Comparison of ENCODE assay signal across 8 mouse cellular contexts in the genomic region with DNA sequence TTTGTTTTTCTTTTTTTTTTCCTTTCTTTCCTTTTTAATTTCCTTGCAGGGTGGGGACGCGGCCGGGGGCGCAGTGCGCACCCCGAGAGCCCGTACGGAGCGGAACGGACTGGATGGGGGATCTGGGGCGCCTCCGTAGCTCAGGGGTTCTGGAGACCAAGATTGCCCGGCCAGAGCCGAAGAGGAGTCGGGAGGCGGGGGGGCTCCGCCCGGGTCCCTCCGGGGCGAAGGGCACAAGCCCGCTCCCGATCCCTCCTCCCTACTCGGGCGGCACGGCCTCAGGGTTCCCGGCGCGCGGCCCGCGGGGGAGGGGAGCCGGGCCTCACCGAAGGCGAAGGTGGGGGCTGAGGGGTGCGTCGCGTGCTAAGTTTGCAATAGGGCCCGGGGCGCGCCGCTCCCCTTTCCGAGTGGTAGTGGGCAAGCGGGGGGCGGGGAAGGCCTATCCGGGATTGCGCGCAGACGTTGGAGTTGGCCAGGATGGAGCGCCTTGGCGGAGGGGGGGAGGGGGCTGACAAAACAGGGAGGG. TPM values are rescaled to one million over a fixed set of nuclear protein-coding genes. Genes with fewer than 3 reads are reported as not detected.
A peak's percentile ranks its signal among the peaks of the same experiment; 100 is the strongest.
DNase-seq lines count a peak whose midpoint lies in the region; ATAC-seq lines count a peak whose summit lies in the region.

No protein-coding gene starts in this region.

- peak; percentile 76 for DNase-seq in right cerebral cortex, adult 18-20 months
- DNase-seq in right cerebral cortex, postnatal 36 days (ENCODE audit: low spot score in 2 of 2), result no peak
- DNase-seq in cerebellum, adult 9-10 months, result peak; percentile 91
- peak; percentile 89 for DNase-seq in gastrocnemius, postnatal 25 days
- peak; percentile 90 for DNase-seq in thymus, postnatal 14 days

- H3K27me3 ChIP-seq in intestine, embryonic 15.5 days (replicated peaks), result peaks cover 9% of the 10 kb centered on the region; the same call in 1 of the 2 replicates
- no peaks in the 10 kb centered on the region for H3K27me3 ChIP-seq in liver, embryonic 12.5 days (replicated peaks)
- peaks cover 17% of the 10 kb centered on the region for H3K27me3 ChIP-seq in neural tube, embryonic 14.5 days (ENCODE audit: control insufficient read depth, insufficient read depth, low read length)

- H3K27ac ChIP-seq in intestine, embryonic 15.5 days, result peak overlapping the region; percentile 97
- H3K27ac ChIP-seq in liver, embryonic 12.5 days, result peak overlapping the region; percentile 99
- peak overlapping the region; percentile 97 for H3K27ac ChIP-seq in neural tube, embryonic 14.5 days (ENCODE audit: low read depth, low read length)

- peak overlapping the region; percentile 79 for H3K9ac ChIP-seq in intestine, embryonic 15.5 days
- peak overlapping the region; percentile 99 for H3K9ac ChIP-seq in liver, embryonic 12.5 days
- peak overlapping the region; percentile 92 for H3K9ac ChIP-seq in neural tube, embryonic 14.5 days (replicated peaks; ENCODE audit: low read depth, low read length)

- H3K9me3 ChIP-seq in intestine, embryonic 15.5 days, result no peaks in the 10 kb centered on the region
- no peaks in the 10 kb centered on the region for H3K9me3 ChIP-seq in liver, embryonic 12.5 days (replicated peaks)
- H3K9me3 ChIP-seq in neural tube, embryonic 14.5 days (ENCODE audit: control insufficient read depth, low read length), result no peaks in the 10 kb centered on the region

- peak overlapping the region; percentile 91 for H3K4me2 ChIP-seq in intestine, embryonic 15.5 days (replicated peaks)
- peak overlapping the region; percentile 94 for H3K4me2 ChIP-seq in liver, embryonic 12.5 days
- peak overlapping the region; percentile 99 for H3K4me2 ChIP-seq in neural tube, embryonic 14.5 days (ENCODE audit: low read depth, low read length)

- under 1% methylated on average over 47 of the region's 50 CpGs for WGBS in intestine, embryonic 15.5 days
- WGBS in liver, embryonic 12.5 days (ENCODE audit: insufficient replicate concordance), result 1% methylated on average over 45 of the region's 50 CpGs
- WGBS in neural tube, embryonic 14.5 days, result 1% methylated on average over 42 of the region's 50 CpGs

- ATAC-seq in intestine, embryonic 15.5 days, result peak; percentile 15
- no peak for ATAC-seq in liver, embryonic 12.5 days
- ATAC-seq in neural tube, embryonic 14.5 days (ENCODE audit: low read depth), result peak; percentile 44

- H3K4me1 ChIP-seq in intestine, embryonic 15.5 days (replicated peaks), result peaks cover 47% of the 10 kb centered on the region
- H3K4me1 ChIP-seq in liver, embryonic 12.5 days, result peaks cover 63% of the 10 kb centered on the region
- peaks cover 42% of the 10 kb centered on the region for H3K4me1 ChIP-seq in neural tube, embryonic 14.5 days (ENCODE audit: control insufficient read depth, insufficient read depth, low read length)

- peak overlapping the region; percentile 67 for H3K4me3 ChIP-seq in intestine, embryonic 15.5 days (replicated peaks)
- H3K4me3 ChIP-seq in liver, embryonic 12.5 days, result peak overlapping the region; percentile 99
- H3K4me3 ChIP-seq in neural tube, embryonic 14.5 days (ENCODE audit: low read depth, low read length), result peak overlapping the region; percentile 85

- H3K36me3 ChIP-seq in intestine, embryonic 15.5 days, result no peaks in the 10 kb centered on the region
- H3K36me3 ChIP-seq in liver, embryonic 12.5 days, result peaks cover 34% of the 10 kb centered on the region
- H3K36me3 ChIP-seq in neural tube, embryonic 14.5 days (ENCODE audit: control insufficient read depth, insufficient read depth, low read length), result no peaks in the 10 kb centered on the region

RNA-seq across cellular contexts. Expression of a gene that starts 1.7 kb away (rescaled TPM):
- total RNA-seq in gastrocnemius, postnatal 25 days (2021), result 10 to 100 TPM; 21.4 to 22.3 TPM
- polyA plus RNA-seq in intestine, embryonic 15.5 days (2015; fragmentation: Nextera tagmentation; extraction: Ambion mirVana), result 52.5 and 53.0 TPM in 2 replicates
- polyA plus RNA-seq in liver, embryonic 12.5 days (2016; fragmentation: Nextera tagmentation; extraction: Ambion mirVana), result 74.0 and 76.0 TPM in 2 replicates
- 11.0 and 12.6 TPM in 2 replicates for polyA plus RNA-seq in neural tube, embryonic 14.5 days (2014; fragmentation: Nextera tagmentation; extraction: Ambion mirVana)

RNA-seq across cellular contexts. Expression of a gene that starts 31.0 kb away (rescaled TPM):
- 10 to 100 TPM; 11.7 to 14.2 TPM for total RNA-seq in gastrocnemius, postnatal 25 days (2021)
- 47.2 and 58.4 TPM in 2 replicates for polyA plus RNA-seq in intestine, embryonic 15.5 days (2015; fragmentation: Nextera tagmentation; extraction: Ambion mirVana)
- 28.9 and 29.7 TPM in 2 replicates for polyA plus RNA-seq in liver, embryonic 12.5 days (2016; fragmentation: Nextera tagmentation; extraction: Ambion mirVana)
- polyA plus RNA-seq in neural tube, embryonic 14.5 days (2014; fragmentation: Nextera tagmentation; extraction: Ambion mirVana), result 48.4 and 51.4 TPM in 2 replicates

RNA-seq across cellular contexts. Expression of a gene that starts 31.1 kb away (rescaled TPM):
- 100 to 1,000 TPM; 149 to 161 TPM for total RNA-seq in gastrocnemius, postnatal 25 days (2021)
- 190 and 208 TPM in 2 replicates for polyA plus RNA-seq in intestine, embryonic 15.5 days (2015; fragmentation: Nextera tagmentation; extraction: Ambion mirVana)
- 167 and 168 TPM in 2 replicates for polyA plus RNA-seq in liver, embryonic 12.5 days (2016; fragmentation: Nextera tagmentation; extraction: Ambion mirVana)
- 219 and 228 TPM in 2 replicates for polyA plus RNA-seq in neural tube, embryonic 14.5 days (2014; fragmentation: Nextera tagmentation; extraction: Ambion mirVana)

RNA-seq across cellular contexts. Expression of a gene that starts 38.1 kb away (rescaled TPM):
- total RNA-seq in gastrocnemius, postnatal 25 days (2021), result under 1 TPM; 0.10 to 0.83 TPM
- 48.2 and 57.8 TPM in 2 replicates for polyA plus RNA-seq in intestine, embryonic 15.5 days (2015; fragmentation: Nextera tagmentation; extraction: Ambion mirVana)
- 17.3 and 17.8 TPM in 2 replicates for polyA plus RNA-seq in liver, embryonic 12.5 days (2016; fragmentation: Nextera tagmentation; extraction: Ambion mirVana)
- 0.15 and 0.61 TPM in 2 replicates for polyA plus RNA-seq in neural tube, embryonic 14.5 days (2014; fragmentation: Nextera tagmentation; extraction: Ambion mirVana)

RNA-seq across cellular contexts. Expression of a gene that starts 39.7 kb away (rescaled TPM):
- total RNA-seq in gastrocnemius, postnatal 25 days (2021), result 100 to 1,000 TPM; 838 to 862 TPM
- 515 and 540 TPM in 2 replicates for polyA plus RNA-seq in intestine, embryonic 15.5 days (2015; fragmentation: Nextera tagmentation; extraction: Ambion mirVana)
- polyA plus RNA-seq in liver, embryonic 12.5 days (2016; fragmentation: Nextera tagmentation; extraction: Ambion mirVana), result 440 and 450 TPM in 2 replicates
- polyA plus RNA-seq in neural tube, embryonic 14.5 days (2014; fragmentation: Nextera tagmentation; extraction: Ambion mirVana), result 373 and 452 TPM in 2 replicates

Comparison
In these comparisons a context has a peak if more than half of its experiments do, and no peak if none do; other contexts are left out.
1. DNase-seq: peak in right cerebral cortex, adult 18-20 months (single experiment), cerebellum, adult 9-10 months (single experiment), gastrocnemius, postnatal 25 days (single experiment) and thymus, postnatal 14 days (single experiment); none in right cerebral cortex, postnatal 36 days (0 of 2).
2. Peak in every context shown above with its lines, with median percentiles within 50 percentile points of each other: H3K27ac ChIP-seq, H3K4me2 ChIP-seq, H3K4me3 ChIP-seq and H3K9ac ChIP-seq.